Mouse (Mus musculus): ENCODE measurements at regions not wholly inside any gene's neighbourhood (a gene's known extent, or its start where the extent isn't known, plus 50 kb on each side); places are given as distances from the start of the nearest gene placed in this dataset.
A peak's percentile ranks its signal among the peaks of the same experiment; 100 is the strongest.

- no peak for DNase-seq (ENCODE audit: low spot score)
Observed at GRCm38 (mm10) chr11:105538421-105539210, 51.2 kb upstream of the Tanc2 start.

GRCm38 (mm10) chr11:105532616-105533015, 57.2 kb upstream of the Tanc2 start:
- no peak for DNase-seq (ENCODE audit: low spot score)

GRCm38 (mm10) chr11:105530711-105531157, 59.1 kb upstream of the Tanc2 start:
- no peak for DNase-seq (ENCODE audit: low spot score)

GRCm38 (mm10) chr11:105526066-105526465, 63.7 kb upstream of the Tanc2 start:
- DNase-seq (ENCODE audit: low spot score), result no peak

GRCm38 (mm10) chr11:105525608-105526007, 64.2 kb upstream of the Tanc2 start:
- peak; percentile 17 for DNase-seq (ENCODE audit: low spot score)

GRCm38 (mm10) chr11:105524400-105524799, 65.4 kb upstream of the Tanc2 start:
- DNase-seq (ENCODE audit: low spot score), result no peak

GRCm38 (mm10) chr11:105523765-105524164, 66.0 kb upstream of the Tanc2 start:
- no peak for DNase-seq (ENCODE audit: low spot score)

GRCm38 (mm10) chr11:105520398-105520797, 63.9 kb upstream of the March10 start:
- no peak for DNase-seq (ENCODE audit: low spot score)

- DNase-seq (ENCODE audit: low spot score), result no peak
Observed at GRCm38 (mm10) chr11:105513275-105513674, 56.7 kb upstream of the March10 start.

- DNase-seq (ENCODE audit: low spot score), result no peak
Observed at GRCm38 (mm10) chr11:105510626-105511025, 54.1 kb upstream of the March10 start.

GRCm38 (mm10) chr11:105510056-105510455, 53.5 kb upstream of the March10 start:
- DNase-seq (ENCODE audit: low spot score), result no peak

GRCm38 (mm10) chr11:105508660-105509038, 52.1 kb upstream of the March10 start:
- no peak for DNase-seq (ENCODE audit: low spot score)

- DNase-seq (ENCODE audit: low spot score), result no peak
Observed at GRCm38 (mm10) chr11:105507972-105508659, 51.6 kb upstream of the March10 start.

GRCm38 (mm10) chr11:105507332-105507971, 50.9 kb upstream of the March10 start:
- DNase-seq (ENCODE audit: low spot score), result no peak

All from ovary, postnatal 14 days (tissue).